Mouse (Mus musculus): ENCODE measurements around the gene Tha1. TPM values are rescaled to one million over a fixed set of nuclear protein-coding genes. Genes with fewer than 3 reads are reported as not detected.

Gene Tha1
- 1 to 10 TPM; 4.7 to 5.4 TPM for total RNA-seq (2021)
- long read RNA-seq, experiment 1, partial matches to known transcripts, result 0 of 1 reads
- long read RNA-seq, experiment 1, other reads (novel, unspliced or antisense), result 1 of 1 reads
- long read RNA-seq, experiment 2, partial matches to known transcripts, result 0 of 4 reads
- long read RNA-seq, experiment 2, other reads (novel, unspliced or antisense), result 1 of 4 reads

- peak within 1 kb of the TSS; percentile 84 for H3K27ac ChIP-seq
- DNase-seq (ENCODE audit: extremely low spot score in 1 of 2, low spot score in 2 of 2), result peak; percentile 76 to 79
- intact Hi-C loops (cut with DNase I), result loop anchor here (10.0 kb wide), 1 partner anchor 352 kb away; no protein-coding TSS in a partner anchor
Observed at GRCm38 (mm10) chr11:117872861-117873608, at the start of gene Tha1. Gene Tha1 (minus strand): TSS chr11:117873481.

GRCm38 (mm10) chr11:117919211-117919610, 45.9 kb upstream of the Tha1 start:
- Histone ChIP-seq H3K4me3 (no peak overlapping the region), H3K27ac (no peak overlapping the region)
- no peak for TF ChIP-seq CTCF (IDR thresholded peaks at IDR 0.05)
- intact Hi-C loops (cut with DNase I), result no loop called here
- DNase-seq (ENCODE audit: extremely low spot score in 1 of 2, low spot score in 2 of 2), result no peak

More at GRCm38 (mm10) chr11:117872861-117873608, at the start of gene Tha1:
- no peak for TF ChIP-seq CTCF (IDR thresholded peaks at IDR 0.05)
- peak within 1 kb of the TSS; percentile 95 for H3K4me3 ChIP-seq

GRCm38 (mm10) chr11:117918541-117918940, 45.3 kb upstream of the Tha1 start:
- no peak for DNase-seq (ENCODE audit: extremely low spot score in 1 of 2, low spot score in 2 of 2)
- Histone ChIP-seq H3K4me3 (no peak overlapping the region), H3K27ac (no peak overlapping the region)
- intact Hi-C loops (cut with DNase I), result no loop called here
- no peak for TF ChIP-seq CTCF (IDR thresholded peaks at IDR 0.05)

GRCm38 (mm10) chr11:117915837-117916236, 42.6 kb upstream of the Tha1 start:
- TF ChIP-seq CTCF (IDR thresholded peaks at IDR 0.05), result no peak
- intact Hi-C loops (cut with DNase I), result no loop called here
- no peak overlapping the region for H3K27ac ChIP-seq
- H3K4me3 ChIP-seq, result no peak overlapping the region
- no peak for DNase-seq (ENCODE audit: extremely low spot score in 1 of 2, low spot score in 2 of 2)

GRCm38 (mm10) chr11:117915341-117915740, 42.1 kb upstream of the Tha1 start:
- DNase-seq (ENCODE audit: extremely low spot score in 1 of 2, low spot score in 2 of 2), result no peak
- intact Hi-C loops (cut with DNase I), result no loop called here
- no peak overlapping the region for H3K27ac ChIP-seq
- H3K4me3 ChIP-seq, result no peak overlapping the region
- peak; percentile 49 for TF ChIP-seq CTCF (IDR thresholded peaks at IDR 0.05)

GRCm38 (mm10) chr11:117914531-117914930, 41.2 kb upstream of the Tha1 start:
- no peak for DNase-seq (ENCODE audit: extremely low spot score in 1 of 2, low spot score in 2 of 2)
- no peak for TF ChIP-seq CTCF (IDR thresholded peaks at IDR 0.05)
- no peak overlapping the region for H3K4me3 ChIP-seq
- no peak overlapping the region for H3K27ac ChIP-seq
- intact Hi-C loops (cut with DNase I), result no loop called here

GRCm38 (mm10) chr11:117912684-117913352, 39.5 kb upstream of the Tha1 start:
- intact Hi-C loops (cut with DNase I), result loop anchor here (1.0 to 2.0 kb wide), 2 partner anchors 57 to 108 kb away; partner anchors contain the start of gene Socs3
- peak; percentile 95 for TF ChIP-seq CTCF (IDR thresholded peaks at IDR 0.05)
- peak; percentile 66 to 80 for DNase-seq (ENCODE audit: extremely low spot score in 1 of 2, low spot score in 2 of 2)
- Histone ChIP-seq H3K4me3 (no peak overlapping the region), H3K27ac (no peak overlapping the region)

- Histone ChIP-seq H3K27ac (no peak overlapping the region), H3K4me3 (no peak overlapping the region)
- no peak for TF ChIP-seq CTCF (IDR thresholded peaks at IDR 0.05)
- no peak for DNase-seq (ENCODE audit: extremely low spot score in 1 of 2, low spot score in 2 of 2)
- intact Hi-C loops (cut with DNase I), result no loop called here
Observed at GRCm38 (mm10) chr11:117909337-117909736, 36.1 kb upstream of the Tha1 start.

- TF ChIP-seq CTCF (IDR thresholded peaks at IDR 0.05), result no peak
- intact Hi-C loops (cut with DNase I), result no loop called here
Observed at GRCm38 (mm10) chr11:117904442-117904841, 31.2 kb upstream of the Tha1 start.

GRCm38 (mm10) chr11:117902282-117902681, 29.0 kb upstream of the Tha1 start:
- H3K4me3 ChIP-seq, result no peak overlapping the region
- intact Hi-C loops (cut with DNase I), result no loop called here
- no peak overlapping the region for H3K27ac ChIP-seq
- TF ChIP-seq CTCF (IDR thresholded peaks at IDR 0.05), result no peak
- no peak for DNase-seq (ENCODE audit: extremely low spot score in 1 of 2, low spot score in 2 of 2)

More at GRCm38 (mm10) chr11:117904442-117904841, 31.2 kb upstream of the Tha1 start:
- Histone ChIP-seq H3K4me3 (no peak overlapping the region), H3K27ac (no peak overlapping the region)
- no peak for DNase-seq (ENCODE audit: extremely low spot score in 1 of 2, low spot score in 2 of 2)

- Histone ChIP-seq H3K4me3 (no peak overlapping the region), H3K27ac (no peak overlapping the region)
- no peak for DNase-seq (ENCODE audit: extremely low spot score in 1 of 2, low spot score in 2 of 2)
- intact Hi-C loops (cut with DNase I), result no loop called here
- no peak for TF ChIP-seq CTCF (IDR thresholded peaks at IDR 0.05)
Observed at GRCm38 (mm10) chr11:117896533-117896932, 23.3 kb upstream of the Tha1 start.

- Histone ChIP-seq H3K4me3 (no peak overlapping the region), H3K27ac (no peak overlapping the region)
- TF ChIP-seq CTCF (IDR thresholded peaks at IDR 0.05), result no peak
- intact Hi-C loops (cut with DNase I), result no loop called here
- DNase-seq (ENCODE audit: extremely low spot score in 1 of 2, low spot score in 2 of 2), result no peak
Observed at GRCm38 (mm10) chr11:117894676-117895075, 21.4 kb upstream of the Tha1 start.

All from left cerebral cortex, adult 2 months (tissue).